Mouse (Mus musculus) hindbrain, embryonic 10.5 days (tissue): ENCODE data around the gene Zdhhc19. TPM values are rescaled to one million over a fixed set of nuclear protein-coding genes. Genes with fewer than 3 reads are reported as not detected.

Experiments used
- DNase-seq: peaks from one replicate; pipeline ENCODE4 v3.0.0-alpha.2; 2017; ENCODE audit warnings: low spot score
- H3K27ac ChIP-seq: fragments of 300-500 bp; sonication (generic); 2 replicates; pipeline ENCODE4 v1.5.1; 2016; ENCODE audit warnings: mild to moderate bottlenecking, moderate library complexity
- H3K27me3 ChIP-seq: fragments of 300-500 bp; sonication (generic); 2 replicates; pipeline ENCODE4 v1.6.1; 2016; ENCODE audit warnings: mild to moderate bottlenecking; ENCODE audit not compliant: poor library complexity, insufficient read depth, severe bottlenecking
- H3K36me3 ChIP-seq: fragments of 300-500 bp; sonication (generic); 2 replicates; pipeline ENCODE4 v1.6.1; 2016; ENCODE audit warnings: mild to moderate bottlenecking, moderate library complexity
- H3K4me1 ChIP-seq: fragments of 300-500 bp; sonication (generic); replicated peaks from 2 replicates; pipeline ENCODE4 v1.6.1; 2016; ENCODE audit warnings: mild to moderate bottlenecking
- H3K4me3 ChIP-seq: fragments of 300-500 bp; sonication (generic); 2 replicates; pipeline ENCODE4 v1.5.1; 2016; ENCODE audit warnings: mild to moderate bottlenecking, moderate library complexity
- H3K9me3 ChIP-seq: fragments of 300-500 bp; sonication (generic); 2 replicates; pipeline ENCODE4 v1.6.1; 2016; ENCODE audit warnings: mild to moderate bottlenecking, moderate library complexity
- WGBS: fragments of 180-500 bp; shearing (Covaris S2); methylation state at CpG from one replicate; pipeline ENCODE4 v1.1.7; 2016; 5-methylcytosine and 5-hydroxymethylcytosine counted together
- polyA plus RNA-seq: library from polyadenylated mRNA; unstranded; fragments of >200 nt; fragmentation: Nextera tagmentation; extraction: Ambion mirVana; gene quantifications from 2 replicates; pipeline ENCODE4 v1.2.1, GENCODE M21; 2016

Zdhhc19 gene
- polyA plus RNA-seq, 1 experiment from 2014 or later: not detected

DNA sequence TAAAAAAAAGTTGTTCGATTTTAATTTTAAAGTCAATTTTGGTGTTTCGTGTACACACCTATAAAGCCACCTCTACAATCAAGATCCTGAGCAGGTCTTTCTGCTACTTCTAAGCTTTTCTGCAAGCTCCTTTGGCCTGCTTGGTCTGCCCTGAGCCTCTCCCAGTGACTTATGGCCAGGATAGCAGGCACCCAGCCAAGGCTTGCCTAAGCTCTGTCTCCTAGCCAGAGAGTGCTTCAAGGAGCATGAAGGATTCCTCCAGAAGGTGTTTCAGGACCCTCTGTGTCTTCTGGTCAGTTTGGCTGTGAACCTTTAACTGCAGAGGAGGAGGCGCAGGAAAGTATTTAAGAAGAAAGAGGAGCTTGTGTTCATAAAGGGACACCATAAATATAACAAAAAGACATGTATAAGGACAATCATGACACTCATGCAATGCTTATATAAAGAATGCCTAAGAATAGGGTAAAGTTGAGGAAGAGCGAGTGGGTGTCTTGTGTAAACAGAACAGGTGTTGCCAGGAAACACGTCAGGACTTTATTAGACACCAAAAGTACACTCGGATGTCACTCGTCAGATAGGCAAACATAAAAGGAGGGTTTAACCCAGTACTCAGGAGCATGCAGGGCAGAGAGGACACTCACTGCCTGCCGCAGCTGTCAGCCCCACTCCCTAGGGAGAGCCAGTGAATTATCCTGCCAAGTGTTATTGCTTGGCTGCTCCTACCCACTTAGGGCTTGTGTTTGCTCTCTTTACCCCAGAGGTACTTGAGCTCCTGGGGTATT is 27.6 kb downstream of the Zdhhc19 start:
- Histone ChIP-seq H3K36me3 (no peaks in the 10 kb centered on the region), H3K27me3 (no peaks in the 10 kb centered on the region), H3K4me1 (peaks cover 19% of the 10 kb centered on the region), H3K9me3 (no peaks in the 10 kb centered on the region), H3K4me3 (no peak overlapping the region), H3K27ac (peak overlapping the region; percentile 57; the same call in 1 of the 2 replicates)
- peak; percentile 29 for DNase-seq
- 67% methylated on average over 8 of the region's 8 CpGs for WGBS

DNA sequence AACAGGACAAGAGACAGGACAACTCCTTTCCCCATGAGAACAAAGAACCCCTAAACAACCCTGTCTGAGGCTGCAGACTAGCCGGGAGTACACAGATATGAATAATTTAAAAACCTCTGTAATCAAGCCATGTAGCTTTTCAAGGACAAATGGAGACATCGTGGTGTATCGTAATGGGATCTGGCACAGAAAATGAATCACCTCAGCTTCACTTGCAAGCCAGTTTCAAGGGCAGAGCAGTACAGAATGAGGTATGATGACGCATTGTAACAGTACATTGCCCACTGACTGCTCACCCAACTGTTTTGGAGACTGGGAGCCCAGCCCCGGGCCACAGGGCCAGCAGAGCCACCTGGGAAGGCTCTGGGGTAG is 28.2 kb downstream of the Zdhhc19 start:
- WGBS: 72% methylated on average over 5 of the region's 5 CpGs
- Histone ChIP-seq H3K4me1 (peaks cover 19% of the 10 kb centered on the region), H3K27me3 (no peaks in the 10 kb centered on the region), H3K36me3 (no peaks in the 10 kb centered on the region), H3K9me3 (no peaks in the 10 kb centered on the region), H3K27ac (peak overlapping the region; percentile 57; the same call in 1 of the 2 replicates), H3K4me3 (no peak overlapping the region)
- no peak for DNase-seq

DNA sequence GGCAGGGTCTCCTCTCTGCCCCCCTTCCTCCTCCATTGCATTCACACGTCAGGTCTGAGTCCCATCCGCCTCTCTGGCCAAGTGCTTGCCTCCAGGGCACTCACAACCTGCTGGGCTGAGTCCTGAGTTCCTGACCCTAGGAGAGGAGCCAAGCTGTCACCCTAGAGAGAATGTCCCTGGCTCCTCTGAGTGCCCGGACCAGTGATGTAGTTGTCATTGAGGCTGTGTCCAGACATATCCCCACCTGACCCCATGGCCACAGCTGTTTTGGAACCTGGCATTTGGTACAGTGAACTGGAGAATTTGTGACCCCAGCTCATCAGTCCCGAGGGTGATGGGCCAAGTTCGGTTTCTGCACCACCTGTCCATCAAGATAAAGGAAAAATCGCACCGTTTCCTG is 30.8 kb downstream of the Zdhhc19 start:
- H3K4me3 ChIP-seq: no peak overlapping the region
- H3K4me1 ChIP-seq: peaks cover 19% of the 10 kb centered on the region
- 68% methylated on average over 7 of the region's 7 CpGs for WGBS
- 0 out of 2 replicates have a peak, but pooled peaks cover 5% of the 10 kb centered on the region for H3K9me3 ChIP-seq
- H3K36me3 ChIP-seq: no peaks in the 10 kb centered on the region
- no peak overlapping the region for H3K27ac ChIP-seq
- no peaks in the 10 kb centered on the region for H3K27me3 ChIP-seq
- no peak for DNase-seq

GRCm38 (mm10) chr16:32532878-32533826 is 37.1 kb downstream of the Zdhhc19 start:
- DNase-seq: peak; percentile 18
- peak overlapping the region; percentile 67 for H3K27ac ChIP-seq

GRCm38 (mm10) chr16:32535157-32535751 is 39.2 kb downstream of the Zdhhc19 start:
- H3K27ac ChIP-seq: peak overlapping the region; percentile 73
- no peaks in the 10 kb centered on the region; the same call in 1 of the 2 replicates for H3K27me3 ChIP-seq
- peaks cover 57% of the 10 kb centered on the region for H3K4me1 ChIP-seq
- H3K36me3 ChIP-seq: no peaks in the 10 kb centered on the region
- peak; percentile 32 for DNase-seq
- 29% methylated on average over 5 of the region's 5 CpGs for WGBS
- 0 out of 2 replicates have a peak, but pooled peaks cover 5% of the 10 kb centered on the region for H3K9me3 ChIP-seq
- H3K4me3 ChIP-seq: no peak overlapping the region

More at GRCm38 (mm10) chr16:32532878-32533826, 37.1 kb downstream of the Zdhhc19 start:
- Histone ChIP-seq H3K4me3 (no peak overlapping the region), H3K27me3 (no peaks in the 10 kb centered on the region; the same call in 1 of the 2 replicates), H3K36me3 (no peaks in the 10 kb centered on the region), H3K4me1 (peaks cover 44% of the 10 kb centered on the region), H3K9me3 (0 out of 2 replicates have a peak, but pooled peaks cover 5% of the 10 kb centered on the region)
- WGBS: 48% methylated on average over 18 of the region's 18 CpGs

DNA sequence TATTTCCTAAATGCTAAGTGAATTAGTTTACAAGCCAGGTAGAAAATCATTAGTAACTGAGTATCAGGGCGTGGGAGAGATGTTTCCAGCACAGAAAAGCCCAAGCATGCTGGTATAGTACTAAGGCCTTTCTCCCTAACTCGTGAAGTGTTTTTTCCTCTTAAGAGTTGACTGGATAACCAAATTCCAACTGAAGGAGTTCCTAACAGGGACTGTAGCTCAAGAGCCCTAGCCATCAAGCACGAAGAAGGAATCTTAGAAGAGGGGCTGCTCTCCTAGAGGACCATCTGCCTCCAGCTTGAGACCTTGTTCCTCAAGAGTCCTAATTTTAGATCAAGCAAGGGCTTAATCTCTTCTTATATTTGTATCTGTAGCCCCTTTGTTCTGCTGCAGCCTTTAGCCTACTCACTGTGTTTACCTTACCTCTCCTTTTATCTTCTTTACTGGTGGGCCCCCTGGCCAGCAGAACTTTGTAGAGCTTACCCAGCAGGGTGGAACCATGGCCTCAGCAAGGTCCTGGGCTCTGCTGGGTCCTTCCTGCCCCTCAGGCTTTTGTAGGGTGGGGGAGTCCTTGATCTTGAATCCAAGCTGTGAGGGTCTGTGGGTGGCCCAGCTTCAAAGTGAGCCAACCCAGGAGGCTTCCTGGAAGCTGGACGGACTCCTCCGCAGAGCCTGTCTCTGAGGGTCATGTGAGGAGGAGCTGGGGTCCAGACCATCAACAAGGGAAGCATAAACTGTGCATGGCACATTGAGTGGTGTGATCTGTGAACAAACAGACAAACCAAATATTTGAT is 42.0 kb downstream of the Zdhhc19 start:
- peak overlapping the region; percentile 77 for H3K27ac ChIP-seq

GRCm38 (mm10) chr16:32538761-32539255 is 42.7 kb downstream of the Zdhhc19 start:
- Histone ChIP-seq H3K9me3 (no peaks in the 10 kb centered on the region), H3K27me3 (no peaks in the 10 kb centered on the region; the same call in 1 of the 2 replicates), H3K4me3 (no peak overlapping the region), H3K36me3 (no peaks in the 10 kb centered on the region), H3K27ac (peak overlapping the region; percentile 69; the same call in 1 of the 2 replicates), H3K4me1 (peaks cover 42% of the 10 kb centered on the region)
- WGBS: 22% methylated on average over 3 of the region's 3 CpGs
- peak; percentile 59 for DNase-seq

More for the DNA sequence above, 42.0 kb downstream of the Zdhhc19 start:
- H3K36me3 ChIP-seq: no peaks in the 10 kb centered on the region
- peaks cover 49% of the 10 kb centered on the region for H3K4me1 ChIP-seq
- WGBS: 42% methylated on average over 5 of the region's 5 CpGs
- H3K4me3 ChIP-seq: no peak overlapping the region
- no peaks in the 10 kb centered on the region; the same call in 1 of the 2 replicates for H3K27me3 ChIP-seq
- no peaks in the 10 kb centered on the region for H3K9me3 ChIP-seq
- peak; percentile 6 for DNase-seq

DNA sequence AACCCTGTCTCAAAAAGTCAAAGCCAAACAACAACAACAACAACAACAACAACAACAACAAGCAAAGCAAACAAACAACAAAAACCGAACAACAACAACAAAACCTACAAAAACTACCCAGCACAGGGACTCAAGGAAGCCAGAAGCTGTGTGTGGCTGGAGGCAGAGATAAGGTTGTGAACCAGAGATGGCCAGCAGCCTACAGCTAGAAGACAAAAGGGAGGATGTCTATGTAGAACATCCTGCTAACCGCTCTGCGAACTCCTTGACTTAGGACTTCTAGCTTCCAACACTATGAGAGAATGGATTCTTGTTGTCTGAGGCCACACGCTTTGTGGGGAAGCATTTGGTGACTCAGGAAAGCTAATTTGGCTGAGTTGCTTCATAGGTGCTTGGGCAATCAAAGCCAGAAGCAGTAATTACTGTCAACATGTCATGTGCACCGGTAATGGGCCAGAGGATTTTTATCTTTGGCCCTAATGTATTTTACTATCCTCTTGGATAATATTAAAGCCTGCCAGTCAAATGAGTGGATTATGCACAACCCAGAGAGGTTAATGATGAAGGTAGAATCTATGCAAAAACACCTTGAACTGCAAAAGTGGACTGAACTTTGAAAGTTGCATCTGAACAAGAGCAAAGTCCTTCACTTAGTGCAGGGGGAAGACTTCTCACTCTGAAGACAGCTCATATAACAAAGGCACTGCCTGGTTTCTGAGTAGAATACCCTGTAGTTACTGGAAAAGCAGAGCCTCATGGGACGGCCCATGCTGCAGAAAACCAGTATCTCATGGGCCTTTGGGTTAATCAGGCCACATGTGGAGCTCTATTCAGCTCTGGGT is 45.5 kb downstream of the Zdhhc19 start:
- DNase-seq: no peak
- no peaks in the 10 kb centered on the region for H3K9me3 ChIP-seq
- peaks cover 16% of the 10 kb centered on the region for H3K4me1 ChIP-seq
- no peaks in the 10 kb centered on the region for H3K36me3 ChIP-seq
- H3K4me3 ChIP-seq: no peak overlapping the region
- H3K27me3 ChIP-seq: no peaks in the 10 kb centered on the region
- 91% methylated on average over 6 of the region's 6 CpGs for WGBS
- H3K27ac ChIP-seq: no peak overlapping the region

DNA sequence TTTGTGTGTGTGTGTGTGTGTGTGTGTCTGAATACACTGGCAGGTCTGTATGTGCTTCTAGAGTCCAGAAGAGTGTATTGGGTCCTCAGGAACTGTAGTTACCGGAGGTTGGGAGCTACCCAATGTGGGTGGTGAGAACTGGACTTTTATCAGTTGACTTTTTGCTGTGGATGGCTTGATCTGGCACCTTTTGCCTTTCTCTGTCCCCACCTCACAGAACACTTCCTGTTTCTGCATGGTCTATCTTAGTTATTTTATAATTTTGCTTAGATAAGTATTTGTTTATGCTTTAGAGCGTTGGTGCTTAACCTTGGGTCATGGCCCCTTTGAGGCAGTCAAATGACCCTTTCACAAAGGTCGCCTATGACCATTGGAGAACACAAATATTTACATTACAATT is 47.4 kb downstream of the Zdhhc19 start:
- DNase-seq: no peak
- Histone ChIP-seq H3K4me1 (peaks cover 10% of the 10 kb centered on the region), H3K9me3 (no peaks in the 10 kb centered on the region), H3K27ac (no peak overlapping the region), H3K4me3 (no peak overlapping the region), H3K36me3 (no peaks in the 10 kb centered on the region), H3K27me3 (no peaks in the 10 kb centered on the region)
- WGBS: 82% methylated on average over 3 of the region's 3 CpGs

- no peaks in the 10 kb centered on the region for H3K27me3 ChIP-seq
- no peak overlapping the region for H3K27ac ChIP-seq
- WGBS: 72% methylated on average over 10 of the region's 10 CpGs
- no peaks in the 10 kb centered on the region; the same call in 1 of the 2 replicates for H3K4me1 ChIP-seq
- H3K9me3 ChIP-seq: 0 out of 2 replicates have a peak, but pooled peaks cover 4% of the 10 kb centered on the region
- no peaks in the 10 kb centered on the region for H3K36me3 ChIP-seq
- H3K4me3 ChIP-seq: no peak overlapping the region
- no peak for DNase-seq
Measured at GRCm38 (mm10) chr16:32547156-32548068, 51.3 kb downstream of the Zdhhc19 start.
